ENCODE assay signal across 8 mouse cellular contexts in genomic region chr9:14348416-14348815, GRCm38 (mm10). TPM values are rescaled to one million over a fixed set of nuclear protein-coding genes. Genes with fewer than 3 reads are reported as not detected.
A peak's percentile ranks its signal among the peaks of the same experiment; 100 is the strongest.
DNase-seq lines count a peak whose midpoint lies in the region; TF ChIP-seq lines count a peak whose summit lies in the region.

No protein-coding gene starts in this region.

- H3K4me3 ChIP-seq in left cerebral cortex, adult 2 months: no peak overlapping the region
- no peak overlapping the region for H3K4me3 ChIP-seq in embryonic facial prominence, embryonic 10.5 days

- H3K27me3 ChIP-seq in embryonic facial prominence, embryonic 10.5 days (replicated peaks; ENCODE audit: low read depth, poor library complexity, severe bottlenecking): no peaks in the 10 kb centered on the region

- TF ChIP-seq CTCF in left cerebral cortex, adult 2 months (IDR thresholded peaks at IDR 0.05): peak; percentile 72

- 54% methylated on average over 4 of the region's 4 CpGs for WGBS in embryonic facial prominence, embryonic 10.5 days

- no peak overlapping the region for H3K27ac ChIP-seq in left cerebral cortex, adult 2 months
- no peak overlapping the region for H3K27ac ChIP-seq in embryonic facial prominence, embryonic 10.5 days (replicated peaks)

- intact Hi-C loops in left cerebral cortex, adult 2 months (cut with DNase I): no loop called here

- no peaks in the 10 kb centered on the region for H3K9me3 ChIP-seq in embryonic facial prominence, embryonic 10.5 days

- no peaks in the 10 kb centered on the region for H3K36me3 ChIP-seq in embryonic facial prominence, embryonic 10.5 days (replicated peaks)

- peak; percentile 34 for DNase-seq in adrenal gland, adult 2 months
- no peak for DNase-seq in adrenal gland, adult 8-10 months
- DNase-seq in left cerebral cortex, adult 2 months (ENCODE audit: extremely low spot score in 1 of 2, low spot score in 2 of 2): no peak
- DNase-seq in left cerebral cortex, adult 8-10 months (ENCODE audit: low spot score in 2 of 2): no peak
- peak; percentile 39 for DNase-seq in embryonic facial prominence, embryonic 10.5 days (ENCODE audit: low spot score)
- peak; percentile 34 for DNase-seq in lung, postnatal 14 days
- no peak for DNase-seq in MN1 (ENCODE audit: low spot score)
- no peak for DNase-seq in left cerebral cortex, adult 11 months (ENCODE audit: low spot score)

- H3K4me1 ChIP-seq in embryonic facial prominence, embryonic 10.5 days: no peaks in the 10 kb centered on the region

RNA-seq across cellular contexts. Expression of gene Endod1, which starts 32.9 kb away (rescaled TPM):
- 10 to 100 TPM; 15.0 to 18.9 TPM for total RNA-seq in adrenal gland, adult 2 months (2021)
- 29.0 and 32.5 TPM in 2 replicates for polyA plus RNA-seq in adrenal gland, adult 2 months (2012; rRNA removed)
- 10 to 100 TPM; 13.3 to 20.5 (median 15.6) TPM for total RNA-seq in adrenal gland, adult 8-10 months (2022)
- total RNA-seq in left cerebral cortex, adult 2 months (2021): 10 to 100 TPM; 62.1 to 62.5 TPM
- total RNA-seq in left cerebral cortex, adult 8-10 months (2022): 10 to 100 TPM; 78.1 to 90.6 (median 84.1) TPM
- 6.9 and 8.0 TPM in 2 replicates for polyA plus RNA-seq in embryonic facial prominence, embryonic 10.5 days (2016; fragmentation: Nextera tagmentation; extraction: Ambion mirVana)

Comparison
In these comparisons a context has a peak if more than half of its experiments do, and no peak if none do; other contexts are left out.
1. DNase-seq: peak in adrenal gland, adult 2 months (single experiment), embryonic facial prominence, embryonic 10.5 days (single experiment) and lung, postnatal 14 days (single experiment); none in adrenal gland, adult 8-10 months (single experiment), left cerebral cortex, adult 2 months (0 of 2), left cerebral cortex, adult 8-10 months (0 of 2), MN1 (single experiment) and left cerebral cortex, adult 11 months (single experiment).